Mouse (Mus musculus): Measurements from ENCODE around the gene Gm10197.
A peak's percentile ranks its signal among the peaks of the same experiment; 100 is the strongest.

Gm10197 gene

GRCm38 (mm10) chr19:53394552-53394951, 23.0 kb upstream of the Gm10197 start:
- no peak for DNase-seq (ENCODE audit: low spot score in 2 of 2)

GRCm38 (mm10) chr19:53393646-53394045, 22.1 kb upstream of the Gm10197 start:
- DNase-seq (ENCODE audit: low spot score in 2 of 2) = no peak

DNA sequence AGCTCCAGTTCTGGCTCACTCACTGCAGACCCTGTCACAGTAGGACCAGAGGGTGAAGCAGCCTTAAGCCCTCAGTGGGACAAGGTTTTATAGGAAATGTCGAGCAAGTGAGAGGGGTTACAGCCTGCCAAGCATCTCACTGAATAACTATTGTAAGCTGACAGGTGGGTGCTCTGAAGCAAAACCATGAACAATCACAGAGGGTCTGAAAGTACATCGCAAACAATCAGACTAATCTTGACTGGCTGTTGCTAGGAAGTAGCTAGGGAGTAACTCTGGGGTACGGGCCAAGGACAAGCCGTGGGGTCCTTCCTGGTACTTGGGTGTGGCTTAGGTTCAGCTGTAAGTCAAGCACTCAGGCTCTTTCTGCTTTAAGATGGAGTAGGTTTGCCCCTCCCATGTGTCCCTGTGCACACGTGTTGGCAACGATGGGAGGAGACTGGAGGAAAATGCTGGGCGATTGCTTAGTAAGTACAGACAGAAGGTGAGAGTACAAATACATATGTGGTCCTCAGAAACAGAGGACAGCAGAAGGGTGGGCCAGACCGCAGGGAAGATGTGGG, 21.3 kb upstream of the Gm10197 start:
- DNase-seq (ENCODE audit: low spot score in 2 of 2) = no peak

- DNase-seq (ENCODE audit: low spot score in 2 of 2) = no peak
These were observed 20.2 kb upstream of the Gm10197 start for GRCm38 (mm10) chr19:53391787-53392186.

DNA sequence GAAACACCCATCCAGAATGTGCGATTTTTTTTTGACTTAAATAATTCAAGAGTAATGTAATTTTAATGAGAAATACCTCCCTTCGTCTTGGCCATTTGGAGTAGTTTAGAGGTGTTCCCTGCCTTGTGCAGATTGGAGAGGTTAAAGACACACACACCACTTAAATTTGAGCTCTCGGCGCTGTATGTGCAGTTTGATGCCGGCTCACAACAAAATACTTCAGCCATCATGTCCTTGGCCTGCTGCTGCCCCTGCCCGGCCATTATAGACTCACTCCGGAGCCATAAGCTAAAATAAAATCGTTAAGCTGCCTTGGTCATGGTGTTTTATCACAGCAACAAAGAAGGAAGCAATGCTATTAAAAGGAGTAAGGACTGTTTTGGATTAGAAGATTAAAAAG, 19.8 kb upstream of the Gm10197 start:
- no peak for DNase-seq (ENCODE audit: low spot score in 2 of 2)

DNA sequence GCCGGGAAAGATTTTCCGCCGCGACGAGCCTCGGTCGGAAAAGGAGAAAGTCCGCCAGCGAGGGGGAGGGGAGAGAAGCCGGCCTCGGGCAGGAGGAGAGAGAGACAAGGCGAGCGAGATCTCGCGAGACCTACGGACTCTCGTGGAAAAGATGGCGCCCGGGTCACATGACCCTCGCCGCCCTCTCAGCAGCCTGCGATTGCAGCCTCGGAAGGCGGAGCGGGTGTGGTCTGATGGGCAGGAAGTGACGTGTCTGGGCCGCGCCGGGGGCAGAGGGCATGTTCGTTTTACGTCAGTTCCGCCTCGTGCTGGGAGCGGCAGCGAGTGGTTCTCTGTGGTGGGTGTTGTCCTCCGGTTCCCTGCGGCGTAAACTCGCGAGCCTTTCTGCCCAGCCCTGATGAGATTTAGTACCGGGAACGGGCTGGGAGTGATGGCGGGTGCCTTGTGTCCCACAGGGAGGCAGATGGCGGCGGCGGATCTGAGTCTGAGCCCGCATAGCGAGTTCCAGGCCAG, 19.0 kb upstream of the Gm10197 start, which contains the start of gene Smndc1:
Gene Smndc1 (minus strand): TSS at position 84 of the 513 bp plus-strand sequence.
- DNase-seq (ENCODE audit: low spot score in 2 of 2) = peak; percentile 98 to 99

GRCm38 (mm10) chr19:53389851-53390431, 18.4 kb upstream of the Gm10197 start:
- DNase-seq (ENCODE audit: low spot score in 2 of 2) = peak in 1 of 2 experiments; percentile 62

DNA sequence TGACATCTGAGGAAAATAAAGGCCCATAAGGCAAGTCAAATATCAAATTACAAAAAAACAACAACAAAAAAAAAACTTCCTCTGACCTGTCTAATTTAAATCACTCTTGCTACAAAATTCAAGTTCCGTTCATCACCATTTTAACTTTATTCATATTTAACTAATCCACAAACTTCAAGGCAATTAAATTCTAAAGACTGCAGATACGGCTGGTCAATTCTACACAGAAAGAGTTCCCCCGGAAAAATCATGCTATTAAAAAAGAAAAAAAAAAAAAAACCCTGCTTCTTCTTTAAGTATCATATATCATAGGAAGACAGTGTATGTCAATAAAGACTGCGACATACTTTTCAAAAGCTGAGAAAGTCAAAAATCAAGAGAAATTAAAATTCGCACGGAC, 17.9 kb upstream of the Gm10197 start:
- no peak for DNase-seq (ENCODE audit: low spot score in 2 of 2)

GRCm38 (mm10) chr19:53383336-53383735, 11.8 kb upstream of the Gm10197 start:
- no peak for DNase-seq (ENCODE audit: low spot score in 2 of 2)

GRCm38 (mm10) chr19:53378421-53378820, 6.9 kb upstream of the Gm10197 start:
- DNase-seq (ENCODE audit: low spot score in 2 of 2) = no peak

DNA sequence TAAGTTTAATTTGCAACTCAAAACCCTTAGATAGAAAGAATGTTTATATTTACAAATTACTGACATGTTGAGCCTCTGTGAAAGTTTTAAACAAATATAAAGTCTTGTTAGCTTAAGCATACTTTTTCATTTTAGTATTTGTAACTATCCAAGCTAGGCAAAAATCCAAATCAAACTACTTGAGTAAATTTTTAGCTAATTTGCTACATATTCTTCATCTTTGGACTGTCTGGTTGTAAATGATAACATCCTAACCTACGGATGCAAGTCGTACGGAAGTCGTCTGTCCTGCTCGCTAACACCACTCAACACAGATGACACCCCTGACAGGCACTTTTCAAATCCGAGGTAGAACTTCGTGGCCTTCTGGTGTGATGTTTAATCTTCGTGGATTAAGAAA, 6.1 kb upstream of the Gm10197 start:
- DNase-seq (ENCODE audit: low spot score in 2 of 2) = no peak

- no peak for DNase-seq (ENCODE audit: low spot score in 2 of 2)
These were observed 4.2 kb upstream of the Gm10197 start for GRCm38 (mm10) chr19:53375816-53376215.

- no peak for DNase-seq (ENCODE audit: low spot score in 2 of 2)
These were observed 3.7 kb upstream of the Gm10197 start for GRCm38 (mm10) chr19:53375299-53375698.

DNA sequence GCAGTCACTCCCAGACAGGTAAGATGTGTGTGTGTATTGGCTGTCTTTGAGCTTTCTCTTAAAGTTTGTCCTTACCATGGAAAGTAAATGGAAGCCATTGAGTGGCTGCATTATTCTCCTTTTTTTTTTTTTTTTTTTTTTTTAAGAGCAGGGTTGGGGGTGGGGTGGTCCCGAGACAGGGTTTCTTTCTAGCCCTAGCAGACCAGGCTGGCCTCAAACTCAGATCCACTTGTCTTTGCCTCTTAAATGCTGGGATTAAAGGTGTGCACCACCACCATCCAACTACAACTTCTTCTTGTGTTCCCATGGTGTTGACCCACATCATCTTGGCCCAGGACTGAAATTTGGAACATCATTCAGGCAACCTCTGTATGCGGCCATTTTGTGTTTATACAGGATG, 2.0 kb upstream of the Gm10197 start:
- DNase-seq (ENCODE audit: low spot score in 2 of 2) = no peak

GRCm38 (mm10) chr19:53370233-53370632, 1.3 kb downstream of the Gm10197 start:
- no peak for DNase-seq (ENCODE audit: low spot score in 2 of 2)

DNA sequence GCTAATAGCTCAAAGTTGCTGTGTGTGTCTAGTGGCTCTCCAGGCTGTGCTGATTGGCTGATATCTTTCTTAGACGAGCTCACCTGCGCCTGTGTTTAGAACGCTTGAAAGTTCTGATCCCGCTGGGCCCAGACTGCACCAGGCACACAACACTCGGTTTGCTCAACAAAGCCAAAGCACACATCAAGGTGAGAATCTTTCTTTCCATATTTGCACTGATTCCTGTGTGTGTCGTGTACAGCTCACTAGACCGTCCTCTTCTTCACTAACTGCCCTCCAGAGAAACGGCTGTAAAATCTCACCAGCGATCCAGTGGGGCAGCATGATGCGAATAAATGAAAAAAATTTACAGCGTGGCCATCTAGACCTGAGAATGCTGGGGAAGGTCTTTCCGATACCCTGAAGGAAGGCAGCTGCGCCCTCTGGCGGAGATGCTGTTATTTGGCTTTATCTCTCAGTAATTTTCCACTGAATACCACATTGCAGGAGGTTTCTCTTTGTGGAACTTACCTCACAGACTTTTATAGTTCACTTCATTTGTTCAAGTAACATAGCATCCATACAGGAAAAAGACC, 2.0 kb downstream of the Gm10197 start:
- peak; percentile 61 to 82 for DNase-seq (ENCODE audit: low spot score in 2 of 2)

DNA sequence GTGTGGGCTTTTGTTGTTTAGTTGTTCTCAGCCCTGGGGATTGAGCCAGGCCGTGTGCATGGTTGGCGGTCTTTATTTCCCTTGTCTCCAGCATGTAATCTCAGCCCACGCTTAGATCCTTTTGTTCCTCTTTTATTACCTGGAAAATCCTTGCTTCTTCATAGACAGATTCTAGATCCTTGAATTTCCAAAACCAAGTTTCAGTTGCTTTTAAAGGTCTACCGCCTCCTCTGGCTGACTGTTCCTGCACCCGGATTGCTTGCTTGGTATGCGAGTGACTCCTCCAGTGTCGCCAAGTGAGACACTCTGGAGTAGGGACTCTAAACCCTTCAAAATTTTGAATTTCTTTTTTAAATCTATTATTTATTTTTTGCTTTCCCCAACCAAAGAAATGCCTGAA, 4.7 kb downstream of the Gm10197 start:
- no peak for DNase-seq (ENCODE audit: low spot score in 2 of 2)

DNA sequence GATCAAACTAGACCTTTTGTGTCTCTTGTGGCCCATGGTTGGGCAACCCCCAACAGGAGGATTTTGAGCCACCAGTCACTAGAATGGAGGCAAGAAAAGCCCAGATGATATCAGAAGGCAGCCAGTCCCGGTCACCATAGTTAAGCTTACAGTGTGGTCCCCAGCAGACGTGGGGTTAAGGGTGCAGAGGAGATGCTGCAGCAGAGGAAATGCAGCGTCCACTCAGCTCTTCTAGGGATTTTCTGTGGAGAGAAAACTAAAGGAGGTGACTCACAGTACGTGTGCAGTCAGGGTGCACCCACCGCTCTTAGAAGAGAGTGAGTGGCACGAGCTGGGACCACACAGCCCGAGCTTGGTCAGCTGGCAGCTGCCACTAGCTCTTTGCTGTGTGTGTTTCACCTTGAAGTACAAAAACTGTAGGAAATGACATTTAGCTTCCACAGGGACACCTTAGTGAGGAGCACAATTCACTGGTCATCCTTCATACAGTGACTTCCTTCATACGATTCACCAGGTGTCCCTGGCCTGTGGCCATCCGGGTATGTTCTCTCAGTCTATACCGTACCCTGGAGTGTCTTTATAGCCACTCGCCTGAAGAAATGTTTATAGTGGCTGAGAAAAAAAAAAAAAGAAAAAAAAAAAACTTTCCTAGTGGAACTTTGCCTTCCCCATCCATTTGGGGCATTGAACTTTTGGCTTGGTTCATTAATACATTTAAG, 5.3 kb downstream of the Gm10197 start:
- no peak for DNase-seq (ENCODE audit: low spot score in 2 of 2)

- DNase-seq (ENCODE audit: low spot score in 2 of 2) = no peak
These were observed 6.6 kb downstream of the Gm10197 start for GRCm38 (mm10) chr19:53364963-53365362.

GRCm38 (mm10) chr19:53364551-53364950, 7.0 kb downstream of the Gm10197 start:
- no peak for DNase-seq (ENCODE audit: low spot score in 2 of 2)

- DNase-seq (ENCODE audit: low spot score in 2 of 2) = no peak
These were observed 8.6 kb downstream of the Gm10197 start for GRCm38 (mm10) chr19:53362967-53363366.

GRCm38 (mm10) chr19:53360265-53360958, 11.2 kb downstream of the Gm10197 start:
- no peak for DNase-seq (ENCODE audit: low spot score in 2 of 2)

All from frontal cortex, postnatal 14 days (tissue).